Mouse (Mus musculus): Measurements from ENCODE around the gene Gm37240. TPM values are rescaled to one million over a fixed set of nuclear protein-coding genes. Genes with fewer than 3 reads are reported as not detected.
"Not testable (repeated sequence)": the region's sequence is repeated elsewhere in the genome, so short reads cannot be mapped to it uniquely, and the experiment has no call there.

Gm37240 gene
- polyA plus RNA-seq, 1 experiment from 2014 or later: 12.7 TPM

- Histone ChIP-seq H3K9ac (no peak overlapping the region), H3K4me3 (no peak overlapping the region), H3K36me3 (no peaks in the 10 kb centered on the region), H3K9me3 (replicated peaks) (no peaks in the 10 kb centered on the region), H3K27me3 (no peaks in the 10 kb centered on the region), H3K4me2 (peak overlapping the region; percentile 17), H3K27ac (peak overlapping the region; percentile 91), H3K4me1 (replicated peaks) (peaks cover 35% of the 10 kb centered on the region)
- WGBS: 15% methylated on average over 5 of the region's 5 CpGs
- peak; percentile 42 for ATAC-seq (replicated peaks; ENCODE audit: insufficient number of reproducible peaks, insufficient read depth, low FRiP score, low read depth)
Observed at GRCm38 (mm10) chr3:84586736-84587135, 1300.6 kb downstream of the Gm37240 start.

GRCm38 (mm10) chr3:84582913-84583276 is 1304.4 kb downstream of the Gm37240 start:
- Histone ChIP-seq H3K36me3 (no peaks in the 10 kb centered on the region), H3K9me3 (replicated peaks) (no peaks in the 10 kb centered on the region), H3K4me2 (peak overlapping the region; percentile 80), H3K27ac (peak overlapping the region; percentile 95), H3K9ac (peak overlapping the region; percentile 77), H3K4me3 (peak overlapping the region; percentile 89), H3K27me3 (no peaks in the 10 kb centered on the region), H3K4me1 (replicated peaks) (peaks cover 57% of the 10 kb centered on the region)
- under 1% methylated on average over 27 of the region's 27 CpGs for WGBS
- ATAC-seq (replicated peaks; ENCODE audit: insufficient number of reproducible peaks, insufficient read depth, low FRiP score, low read depth): no peak

DNA sequence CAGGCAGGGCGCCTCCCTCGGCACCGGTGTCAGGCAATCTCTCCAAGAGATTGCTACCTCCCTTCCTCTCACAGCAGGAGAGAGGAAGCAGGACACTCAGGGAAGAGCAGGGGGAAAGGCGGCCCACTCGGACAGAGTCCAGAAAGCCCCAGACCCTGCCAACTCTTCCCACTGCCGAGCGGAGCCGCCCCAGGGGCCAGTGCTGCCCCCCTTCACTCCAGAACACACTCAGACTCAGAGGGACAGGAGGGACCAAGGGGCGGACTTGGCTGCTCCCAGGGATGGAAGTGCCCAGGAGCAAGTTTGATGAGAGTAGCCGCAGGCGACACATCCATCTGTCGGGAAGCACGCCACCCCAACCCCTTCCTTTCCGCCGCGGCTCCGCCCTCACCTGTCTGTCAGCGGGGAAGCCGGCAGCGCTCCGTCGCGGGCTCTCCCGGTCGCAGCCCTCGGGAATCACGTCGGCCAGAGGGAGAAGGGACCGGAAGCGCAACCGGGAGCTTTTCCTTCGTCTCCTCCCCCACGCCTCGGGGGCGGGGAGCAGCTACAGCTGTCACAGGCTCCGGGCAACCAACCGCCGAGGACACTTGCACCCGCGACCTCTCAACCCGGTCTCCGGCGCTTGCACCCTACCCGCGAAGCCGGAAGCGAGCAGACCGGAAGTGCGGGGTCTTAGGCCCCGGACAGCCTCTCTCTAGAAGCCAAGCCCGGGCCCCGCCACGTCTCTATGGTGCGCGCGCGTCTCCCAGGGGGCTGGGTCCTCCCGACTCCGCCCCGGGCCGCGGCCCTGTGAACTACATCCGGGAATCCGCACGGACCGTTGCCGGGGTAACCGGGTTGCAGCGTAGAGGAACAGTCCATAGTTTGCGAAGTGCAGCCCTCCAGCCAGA is 1305.0 kb downstream of the Gm37240 start, which contains the start of gene Arfip1:
Gene Arfip1 (minus strand): TSS at position 603 of the 890 bp plus-strand sequence.
- Histone ChIP-seq H3K9ac (peak within 1 kb of the TSS; percentile 77), H3K9me3 (replicated peaks) (no peaks in the 10 kb centered on the region), H3K36me3 (no peaks in the 10 kb centered on the region), H3K27me3 (no peaks in the 10 kb centered on the region), H3K4me3 (peak within 1 kb of the TSS; percentile 89), H3K4me1 (replicated peaks) (peaks cover 56% of the 10 kb centered on the region), H3K27ac (peak within 1 kb of the TSS; percentile 95), H3K4me2 (peak within 1 kb of the TSS; percentile 80)
- WGBS: under 1% methylated on average over 65 of the region's 70 CpGs
- peak; percentile 97 for ATAC-seq (replicated peaks; ENCODE audit: insufficient number of reproducible peaks, insufficient read depth, low FRiP score, low read depth)

- H3K27me3 ChIP-seq: no peaks in the 10 kb centered on the region
- peak overlapping the region; percentile 89 for H3K4me3 ChIP-seq
- ATAC-seq (replicated peaks; ENCODE audit: insufficient number of reproducible peaks, insufficient read depth, low FRiP score, low read depth): no peak
- H3K4me2 ChIP-seq: peak overlapping the region; percentile 80
- no peaks in the 10 kb centered on the region for H3K36me3 ChIP-seq
- H3K4me1 ChIP-seq (replicated peaks): peaks cover 51% of the 10 kb centered on the region
- no peaks in the 10 kb centered on the region for H3K9me3 ChIP-seq (replicated peaks)
- 1% methylated on average over 4 of the region's 4 CpGs for whole genome bisulfite sequencing
- H3K9ac ChIP-seq: peak overlapping the region; percentile 77
- peak overlapping the region; percentile 95 for H3K27ac ChIP-seq
Observed at GRCm38 (mm10) chr3:84581696-84582022, 1305.7 kb downstream of the Gm37240 start.

- H3K4me3 ChIP-seq: peak overlapping the region; percentile 89
Observed at GRCm38 (mm10) chr3:84580716-84581115, 1306.6 kb downstream of the Gm37240 start.

DNA sequence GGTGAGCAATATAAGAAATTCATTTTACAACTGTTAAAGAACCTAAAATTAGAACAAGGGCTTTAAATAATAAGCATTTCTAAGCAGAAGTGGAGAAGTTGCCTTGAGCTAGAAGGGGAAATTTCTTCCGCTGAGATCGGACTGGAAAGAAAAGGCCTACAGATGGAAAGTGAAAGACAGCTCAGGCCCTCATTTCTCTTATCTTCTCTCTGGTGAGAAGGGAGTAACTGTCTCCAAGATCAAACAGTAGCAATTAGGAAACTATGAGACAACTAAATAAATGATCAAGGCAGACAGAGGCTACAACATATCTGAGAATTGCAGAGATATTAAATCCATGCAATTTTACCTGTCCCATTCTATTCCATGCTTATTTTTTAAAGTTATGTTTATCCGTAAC is 1316.8 kb downstream of the Gm37240 start:
- Histone ChIP-seq H3K4me3 (no peak overlapping the region), H3K4me2 (no peak overlapping the region), H3K4me1 (replicated peaks) (peaks cover 16% of the 10 kb centered on the region), H3K9ac (no peak overlapping the region), H3K36me3 (no peaks in the 10 kb centered on the region), H3K27me3 (no peaks in the 10 kb centered on the region), H3K27ac (no peak overlapping the region), H3K9me3 (replicated peaks) (no peaks in the 10 kb centered on the region)
- ATAC-seq (replicated peaks; ENCODE audit: insufficient number of reproducible peaks, insufficient read depth, low FRiP score, low read depth): no peak
- 68% methylated on average over 3 of the region's 3 CpGs for WGBS

More at GRCm38 (mm10) chr3:84580716-84581115, 1306.6 kb downstream of the Gm37240 start:
- peak overlapping the region; percentile 77 for H3K9ac ChIP-seq
- H3K4me2 ChIP-seq: peak overlapping the region; percentile 80
- H3K4me1 ChIP-seq (replicated peaks): peaks cover 44% of the 10 kb centered on the region
- H3K27ac ChIP-seq: 0 out of 2 replicates have a peak overlapping the region, but pooled peaks have one; percentile 1
- no peak for ATAC-seq (replicated peaks; ENCODE audit: insufficient number of reproducible peaks, insufficient read depth, low FRiP score, low read depth)
- no peaks in the 10 kb centered on the region for H3K9me3 ChIP-seq (replicated peaks)
- no peaks in the 10 kb centered on the region for H3K27me3 ChIP-seq
- 18% methylated on average over 4 of the region's 4 CpGs for WGBS
- no peaks in the 10 kb centered on the region for H3K36me3 ChIP-seq

GRCm38 (mm10) chr3:84569587-84569986 is 1317.7 kb downstream of the Gm37240 start:
- no peak overlapping the region for H3K4me3 ChIP-seq
- H3K4me2 ChIP-seq: no peak overlapping the region
- H3K27ac ChIP-seq: no peak overlapping the region
- ATAC-seq (replicated peaks; ENCODE audit: insufficient number of reproducible peaks, insufficient read depth, low FRiP score, low read depth): no peak
- 76% methylated on average over 6 of the region's 6 CpGs for WGBS
- peaks cover 15% of the 10 kb centered on the region for H3K4me1 ChIP-seq (replicated peaks)
- no peaks in the 10 kb centered on the region for H3K36me3 ChIP-seq
- no peaks in the 10 kb centered on the region for H3K9me3 ChIP-seq (replicated peaks)
- no peaks in the 10 kb centered on the region for H3K27me3 ChIP-seq
- no peak overlapping the region for H3K9ac ChIP-seq

- 94% methylated on average over 6 of the region's 6 CpGs for WGBS
- no peak overlapping the region for H3K4me3 ChIP-seq
- no peaks in the 10 kb centered on the region for H3K9me3 ChIP-seq (replicated peaks)
- no peak for ATAC-seq (replicated peaks; ENCODE audit: insufficient number of reproducible peaks, insufficient read depth, low FRiP score, low read depth)
- H3K9ac ChIP-seq: no peak overlapping the region
- peaks cover 16% of the 10 kb centered on the region for H3K4me1 ChIP-seq (replicated peaks)
- no peaks in the 10 kb centered on the region for H3K36me3 ChIP-seq
- H3K27me3 ChIP-seq: no peaks in the 10 kb centered on the region
- no peak overlapping the region for H3K27ac ChIP-seq
- H3K4me2 ChIP-seq: no peak overlapping the region
Observed at GRCm38 (mm10) chr3:84568540-84568939, 1318.8 kb downstream of the Gm37240 start.

DNA sequence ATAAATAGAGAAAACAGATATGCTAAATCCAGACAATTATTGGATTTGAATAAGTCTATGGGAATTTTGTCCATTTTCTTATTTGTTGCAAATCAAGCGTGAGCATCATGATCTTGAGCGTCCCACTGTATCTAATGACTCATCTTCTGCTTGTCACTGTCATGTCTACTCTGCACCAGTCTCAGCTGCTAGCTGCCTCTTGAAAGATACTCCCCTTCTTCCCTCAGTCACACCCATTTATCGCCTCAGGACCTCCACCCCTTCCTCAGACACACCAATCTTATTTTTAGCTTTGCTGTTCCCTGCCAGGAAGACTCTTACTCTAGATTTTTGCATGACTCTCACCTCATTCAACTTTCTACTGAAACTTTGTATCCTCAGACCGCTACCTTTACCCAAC is 1323.9 kb downstream of the Gm37240 start:
- Histone ChIP-seq H3K4me2 (peak overlapping the region; percentile 18), H3K4me1 (replicated peaks) (peaks cover 23% of the 10 kb centered on the region), H3K36me3 (no peaks in the 10 kb centered on the region), H3K4me3 (no peak overlapping the region), H3K27me3 (no peaks in the 10 kb centered on the region), H3K27ac (peak overlapping the region; percentile 68), H3K9ac (no peak overlapping the region), H3K9me3 (replicated peaks) (no peaks in the 10 kb centered on the region)
- WGBS: 44% methylated on average over 4 of the region's 4 CpGs
- no peak for ATAC-seq (replicated peaks; ENCODE audit: insufficient number of reproducible peaks, insufficient read depth, low FRiP score, low read depth)

DNA sequence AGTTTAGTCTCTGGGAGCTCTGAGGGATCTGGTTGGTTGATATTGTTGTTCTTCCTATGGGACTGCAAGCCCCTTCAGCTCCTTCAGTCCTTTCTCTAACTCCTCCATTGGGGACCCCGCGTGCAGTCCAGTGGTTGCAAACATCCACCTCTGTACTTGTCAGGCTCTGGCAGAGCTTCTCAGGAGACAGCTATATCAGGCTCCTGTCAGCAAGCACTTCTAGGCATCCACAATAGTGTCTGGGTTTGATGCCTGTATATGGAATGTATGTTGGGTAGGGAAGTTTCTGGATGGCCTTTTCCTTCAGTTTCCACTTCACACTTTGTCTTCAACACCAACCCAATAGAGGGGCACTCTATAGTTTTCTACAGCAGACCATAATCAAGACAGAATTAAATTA is 1324.4 kb downstream of the Gm37240 start:
- 50% methylated on average over 2 of the region's 2 CpGs for WGBS
- H3K4me2 ChIP-seq: 0 out of 2 replicates have a peak overlapping the region, but pooled peaks have one; percentile 29
- H3K4me1 ChIP-seq (replicated peaks): peaks cover 25% of the 10 kb centered on the region
- H3K27me3 ChIP-seq; H3K36me3 ChIP-seq; H3K9ac ChIP-seq; H3K9me3 ChIP-seq (replicated peaks); H3K4me3 ChIP-seq: not testable (repeated sequence)
- peak overlapping the region; percentile 68 for H3K27ac ChIP-seq
- 0 out of 2 replicates have a peak, but pooled peaks have one; percentile 39 for ATAC-seq (replicated peaks; ENCODE audit: insufficient number of reproducible peaks, insufficient read depth, low FRiP score, low read depth)

- no peak for ATAC-seq (replicated peaks; ENCODE audit: insufficient number of reproducible peaks, insufficient read depth, low FRiP score, low read depth)
- 91% methylated on average over 3 of the region's 3 CpGs for WGBS
- Histone ChIP-seq H3K4me3 (no peak overlapping the region), H3K36me3 (no peaks in the 10 kb centered on the region), H3K4me1 (replicated peaks) (peaks cover 26% of the 10 kb centered on the region), H3K27ac (no peak overlapping the region), H3K27me3 (no peaks in the 10 kb centered on the region), H3K4me2 (no peak overlapping the region), H3K9ac (no peak overlapping the region), H3K9me3 (replicated peaks) (no peaks in the 10 kb centered on the region)
Observed at GRCm38 (mm10) chr3:84558301-84558700, 1329.0 kb downstream of the Gm37240 start.

DNA sequence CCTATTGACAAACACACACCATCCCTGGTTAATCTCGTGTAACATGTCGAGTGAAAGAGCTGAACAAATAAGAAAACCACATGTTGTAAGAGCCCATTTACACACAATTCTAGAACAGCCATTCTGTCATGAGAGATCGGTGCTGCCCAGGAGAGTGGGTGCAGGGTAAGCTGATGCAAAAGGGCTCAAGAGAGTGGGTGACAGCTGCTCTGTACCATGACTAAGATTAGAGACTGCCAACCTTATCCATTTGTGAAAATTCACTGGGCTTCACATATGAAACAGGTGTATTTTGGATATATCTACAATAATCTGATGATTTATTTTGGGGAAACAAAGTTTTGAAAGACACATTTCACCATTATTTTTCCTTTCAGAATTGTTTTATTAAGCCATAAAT is 1331.5 kb downstream of the Gm37240 start:
- Histone ChIP-seq H3K4me1 (replicated peaks) (peaks cover 15% of the 10 kb centered on the region), H3K9ac (no peak overlapping the region), H3K27me3 (no peaks in the 10 kb centered on the region), H3K4me3 (no peak overlapping the region), H3K27ac (no peak overlapping the region), H3K9me3 (replicated peaks) (no peaks in the 10 kb centered on the region), H3K36me3 (no peaks in the 10 kb centered on the region), H3K4me2 (no peak overlapping the region)
- 84% methylated on average over 3 of the region's 3 CpGs for WGBS
- no peak for ATAC-seq (replicated peaks; ENCODE audit: insufficient number of reproducible peaks, insufficient read depth, low FRiP score, low read depth)

Measured in heart, embryonic 15.5 days (tissue).